Mouse (Mus musculus): ENCODE measurements around the gene Foxj3.

DNA sequence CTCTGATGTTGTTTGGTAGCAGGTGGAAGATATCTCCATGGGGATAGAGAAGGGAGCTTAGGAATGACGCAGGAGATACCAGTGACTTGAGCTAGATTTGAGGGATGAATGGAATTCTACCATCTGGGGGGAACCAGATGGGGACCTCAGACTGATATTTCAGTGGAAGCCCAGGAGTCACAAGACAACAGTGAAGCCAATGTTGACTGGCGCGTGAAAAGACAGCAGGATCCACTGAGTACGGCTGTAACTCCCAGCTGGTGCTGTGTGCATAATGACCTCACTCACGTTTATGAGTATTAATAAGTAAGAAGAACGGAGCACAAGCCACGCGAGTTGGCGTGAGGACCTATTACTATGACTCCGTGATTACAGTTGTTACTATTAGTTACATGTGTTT, 47.1 kb upstream of the Foxj3 start:
- TF ChIP-seq POLR2A (IDR thresholded peaks at IDR 0.05; ENCODE audit: low read depth, low read length) (no peak), CTCF (IDR thresholded peaks at IDR 0.05; ENCODE audit: extremely low read depth, insufficient read depth, insufficient read length, insufficient replicate concordance) (no peak)

All from spleen, adult 2 months (tissue).